Mouse (Mus musculus): ENCODE measurements around the gene Rab37. TPM values are rescaled to one million over a fixed set of nuclear protein-coding genes. Genes with fewer than 3 reads are reported as not detected.

Rab37 gene
- 0.89 and 1.3 TPM in 2 replicates for polyA plus RNA-seq (2015; fragmentation: Nextera tagmentation; extraction: Ambion mirVana)

DNA sequence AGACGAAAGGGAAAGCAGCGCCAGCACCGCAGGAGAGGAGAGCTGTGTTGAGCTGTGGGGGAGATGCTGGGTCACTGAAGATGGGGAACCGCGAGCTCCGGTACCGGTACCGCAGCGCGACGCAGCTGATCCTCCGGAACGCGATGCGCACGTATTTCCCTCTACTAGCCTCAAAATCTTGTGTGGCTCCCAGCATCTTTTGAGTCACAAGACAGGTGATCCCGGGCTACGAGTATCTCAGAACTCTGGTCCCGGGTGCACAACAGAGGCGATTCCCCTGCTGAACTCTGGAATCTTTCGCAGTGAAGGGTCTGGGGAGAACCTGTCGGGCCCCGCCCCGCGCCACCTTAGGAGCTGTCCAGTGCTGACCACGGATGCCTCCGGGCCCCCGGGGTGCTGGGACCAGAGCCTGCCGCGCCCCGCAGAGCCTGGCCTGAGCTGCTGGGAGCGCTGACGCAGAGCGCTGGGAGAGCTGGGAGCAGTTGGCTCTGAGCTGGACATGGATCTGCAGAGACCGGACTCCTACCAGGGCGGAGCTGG lies at the start of gene Rab37:
Gene Rab37, plus strand, starts transcription at position 70 of the 540 bp plus-strand sequence.
- peak within 1 kb of the TSS; percentile 33 for H3K4me3 ChIP-seq (ENCODE audit: low read length)
- peaks cover 9% of the 10 kb centered on the region for H3K4me1 ChIP-seq (ENCODE audit: control insufficient read depth, insufficient read depth, low read depth, low read length)
- peak within 1 kb of the TSS; percentile 57 for H3K4me2 ChIP-seq (ENCODE audit: low read length)
- no peak within 1 kb of the TSS for H3K27ac ChIP-seq (ENCODE audit: low read depth, low read length)
- H3K9ac ChIP-seq (ENCODE audit: low read depth, low read length) = peak within 1 kb of the TSS; percentile 35; the same call in 1 of the 2 replicates
- WGBS = 2% methylated on average over 36 of the region's 36 CpGs
- peaks cover 17% of the 10 kb centered on the region for H3K27me3 ChIP-seq (replicated peaks; ENCODE audit: control insufficient read depth, insufficient read depth, low read length)
- no peaks in the 10 kb centered on the region for H3K36me3 ChIP-seq (ENCODE audit: control insufficient read depth, insufficient read depth, low read length)
- ATAC-seq = no peak
- H3K9me3 ChIP-seq (ENCODE audit: control insufficient read depth, low read length) = 0 out of 2 replicates have a peak, but pooled peaks cover 4% of the 10 kb centered on the region

DNA sequence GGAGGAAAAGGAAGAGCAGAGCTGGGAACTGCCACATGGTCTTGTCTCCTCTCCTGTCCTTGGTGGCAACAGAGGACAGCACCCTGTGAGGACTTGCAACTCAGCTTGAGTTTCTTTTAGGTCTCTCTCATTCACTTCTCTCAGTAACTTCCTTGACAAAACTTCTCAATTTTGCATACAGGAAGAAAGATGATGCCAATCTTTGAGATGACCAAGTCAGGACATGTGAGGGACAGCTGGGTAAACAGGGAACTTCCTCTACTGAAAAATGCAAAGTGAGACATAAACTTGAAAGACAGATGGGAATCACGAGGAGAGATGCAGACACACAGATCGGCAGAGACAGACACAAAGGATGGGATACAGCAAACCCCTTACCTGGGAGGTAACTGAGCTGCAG lies 43.0 kb upstream of the Rab37 start, which contains the start of gene Cd300ld3:
Gene Cd300ld3, minus strand, starts transcription at position 151 of the 400 bp plus-strand sequence.
- ATAC-seq = no peak
- no peaks in the 10 kb centered on the region for H3K4me1 ChIP-seq (ENCODE audit: control insufficient read depth, insufficient read depth, low read depth, low read length)
- H3K4me3 ChIP-seq (ENCODE audit: low read length) = no peak within 1 kb of the TSS
- 85% methylated on average over 2 of the region's 2 CpGs for WGBS
- H3K27ac ChIP-seq (ENCODE audit: low read depth, low read length) = no peak within 1 kb of the TSS
- H3K9me3 ChIP-seq (ENCODE audit: control insufficient read depth, low read length) = no peaks in the 10 kb centered on the region
- H3K4me2 ChIP-seq (ENCODE audit: low read length) = no peak within 1 kb of the TSS
- no peaks in the 10 kb centered on the region for H3K36me3 ChIP-seq (ENCODE audit: control insufficient read depth, insufficient read depth, low read length)
- no peaks in the 10 kb centered on the region for H3K27me3 ChIP-seq (replicated peaks; ENCODE audit: control insufficient read depth, insufficient read depth, low read length)
- no peak within 1 kb of the TSS for H3K9ac ChIP-seq (ENCODE audit: low read depth, low read length)

DNA sequence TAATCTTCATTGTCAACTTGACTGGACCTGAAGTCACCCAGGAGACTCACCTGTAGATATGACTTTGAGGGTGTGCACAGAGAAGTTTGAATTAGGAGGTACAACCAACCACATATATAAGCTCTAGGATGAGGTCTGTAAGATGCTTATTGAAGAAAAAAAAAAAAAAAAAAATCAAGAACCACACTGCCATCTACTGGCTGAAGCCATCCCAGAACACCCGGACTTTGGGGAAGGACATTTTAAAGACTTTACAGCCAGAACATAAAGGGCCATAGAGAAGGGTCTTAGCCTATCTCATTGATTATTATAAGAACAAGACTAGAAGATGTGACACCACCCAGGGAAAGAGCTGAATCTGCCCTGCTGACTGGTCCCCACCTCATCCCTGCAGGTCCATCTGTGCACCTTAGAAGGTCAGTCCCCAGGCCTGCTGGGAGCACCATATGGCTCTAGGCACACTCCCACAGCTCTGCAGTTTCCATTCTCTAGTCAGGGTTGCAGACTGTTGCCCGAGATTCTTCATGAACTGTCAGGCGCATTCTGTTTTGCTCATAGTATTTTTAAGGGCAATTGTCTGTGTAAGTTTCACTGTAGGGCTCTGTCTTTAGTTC lies 41.8 kb upstream of the Rab37 start:
- Histone ChIP-seq H3K4me1 (ENCODE audit: control insufficient read depth, insufficient read depth, low read depth, low read length) (no peaks in the 10 kb centered on the region), H3K9ac (ENCODE audit: low read depth, low read length) (no peak overlapping the region), H3K4me3 (ENCODE audit: low read length) (no peak overlapping the region), H3K4me2 (ENCODE audit: low read length) (no peak overlapping the region), H3K27ac (ENCODE audit: low read depth, low read length) (no peak overlapping the region), H3K9me3 (ENCODE audit: control insufficient read depth, low read length) (no peaks in the 10 kb centered on the region), H3K27me3 (replicated peaks; ENCODE audit: control insufficient read depth, insufficient read depth, low read length) (no peaks in the 10 kb centered on the region), H3K36me3 (ENCODE audit: control insufficient read depth, insufficient read depth, low read length) (no peaks in the 10 kb centered on the region)
- WGBS = 44% methylated on average over 3 of the region's 3 CpGs
- no peak for ATAC-seq

DNA sequence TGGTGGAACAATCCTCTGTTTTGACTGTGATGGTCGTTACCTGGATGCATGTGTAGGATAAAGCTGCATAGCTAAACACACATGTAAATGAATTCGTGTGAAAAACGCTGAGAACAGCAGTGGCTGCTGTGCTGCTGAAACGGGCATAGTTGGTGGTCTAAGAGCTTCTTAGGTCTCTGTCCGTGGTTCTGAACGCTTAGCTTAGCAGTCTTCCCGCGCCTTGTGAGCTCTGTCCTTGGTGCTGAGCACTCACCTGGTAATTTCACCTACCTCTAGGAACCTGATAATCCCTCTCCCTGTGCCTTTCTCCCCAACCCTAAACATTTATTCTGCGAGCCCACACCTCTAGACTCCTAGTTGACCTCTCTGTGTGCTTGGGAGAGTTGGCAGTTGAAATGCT lies 39.0 kb upstream of the Rab37 start:
- H3K4me3 ChIP-seq (ENCODE audit: low read length) = no peak overlapping the region
- no peak overlapping the region for H3K27ac ChIP-seq (ENCODE audit: low read depth, low read length)
- no peak overlapping the region for H3K4me2 ChIP-seq (ENCODE audit: low read length)
- no peaks in the 10 kb centered on the region for H3K4me1 ChIP-seq (ENCODE audit: control insufficient read depth, insufficient read depth, low read depth, low read length)
- H3K36me3 ChIP-seq (ENCODE audit: control insufficient read depth, insufficient read depth, low read length) = no peaks in the 10 kb centered on the region
- ATAC-seq = no peak
- 3% methylated on average over 9 of the region's 9 CpGs for WGBS
- H3K9me3 ChIP-seq (ENCODE audit: control insufficient read depth, low read length) = no peaks in the 10 kb centered on the region
- H3K27me3 ChIP-seq (replicated peaks; ENCODE audit: control insufficient read depth, insufficient read depth, low read length) = no peaks in the 10 kb centered on the region
- H3K9ac ChIP-seq (ENCODE audit: low read depth, low read length) = no peak overlapping the region

DNA sequence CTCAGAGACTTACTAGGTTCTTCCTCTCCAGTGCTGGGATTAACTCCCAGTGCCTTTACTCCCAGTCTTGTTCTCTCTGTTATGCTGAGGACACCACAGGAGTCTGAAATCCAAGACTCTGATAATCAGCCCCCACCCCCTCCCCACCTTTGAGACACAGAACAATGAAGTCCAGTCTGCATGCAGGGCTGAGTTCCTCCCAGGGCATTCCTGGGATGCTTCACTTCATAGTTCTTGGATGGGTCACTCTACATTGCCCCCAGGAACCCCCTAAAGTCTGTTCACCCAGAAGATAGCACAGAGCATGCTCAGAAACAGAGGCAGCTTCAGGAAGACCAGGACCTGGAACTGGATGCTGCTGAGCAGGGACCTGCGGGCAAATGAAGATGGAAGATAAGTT lies 38.2 kb upstream of the Rab37 start:
- Histone ChIP-seq H3K9me3 (ENCODE audit: control insufficient read depth, low read length) (no peaks in the 10 kb centered on the region), H3K36me3 (ENCODE audit: control insufficient read depth, insufficient read depth, low read length) (no peaks in the 10 kb centered on the region), H3K4me2 (ENCODE audit: low read length) (no peak overlapping the region), H3K27ac (ENCODE audit: low read depth, low read length) (no peak overlapping the region), H3K4me1 (ENCODE audit: control insufficient read depth, insufficient read depth, low read depth, low read length) (no peaks in the 10 kb centered on the region), H3K4me3 (ENCODE audit: low read length) (no peak overlapping the region), H3K27me3 (replicated peaks; ENCODE audit: control insufficient read depth, insufficient read depth, low read length) (no peaks in the 10 kb centered on the region), H3K9ac (ENCODE audit: low read depth, low read length) (no peak overlapping the region)
- 88% methylated on average over 1 of the region's 1 CpGs for WGBS
- no peak for ATAC-seq

DNA sequence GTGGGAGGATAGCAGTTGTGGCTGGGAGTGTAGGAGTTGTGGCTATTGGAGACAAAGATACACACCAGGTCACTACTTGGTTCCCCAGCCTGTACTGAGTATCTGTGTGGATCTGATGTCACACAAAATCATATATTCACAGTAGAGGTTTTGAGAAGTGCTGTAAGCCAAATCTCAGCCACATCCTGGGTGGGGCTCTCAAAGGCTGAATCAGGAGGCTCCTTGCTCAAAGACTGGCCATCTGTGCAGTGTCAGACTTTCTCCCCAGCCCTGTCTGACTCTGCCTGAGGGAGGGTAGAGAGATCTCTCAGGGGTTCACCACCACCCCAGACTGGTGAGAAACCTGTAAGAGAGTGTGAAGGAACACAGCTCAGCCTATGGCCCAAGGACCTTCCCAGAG lies 36.7 kb upstream of the Rab37 start:
- Histone ChIP-seq H3K27me3 (replicated peaks; ENCODE audit: control insufficient read depth, insufficient read depth, low read length) (0 out of 2 replicates have a peak, but pooled peaks cover 2% of the 10 kb centered on the region), H3K4me2 (ENCODE audit: low read length) (no peak overlapping the region), H3K9ac (ENCODE audit: low read depth, low read length) (no peak overlapping the region), H3K36me3 (ENCODE audit: control insufficient read depth, insufficient read depth, low read length) (no peaks in the 10 kb centered on the region), H3K4me1 (ENCODE audit: control insufficient read depth, insufficient read depth, low read depth, low read length) (no peaks in the 10 kb centered on the region), H3K9me3 (ENCODE audit: control insufficient read depth, low read length) (no peaks in the 10 kb centered on the region), H3K27ac (ENCODE audit: low read depth, low read length) (no peak overlapping the region), H3K4me3 (ENCODE audit: low read length) (no peak overlapping the region)
- no peak for ATAC-seq

DNA sequence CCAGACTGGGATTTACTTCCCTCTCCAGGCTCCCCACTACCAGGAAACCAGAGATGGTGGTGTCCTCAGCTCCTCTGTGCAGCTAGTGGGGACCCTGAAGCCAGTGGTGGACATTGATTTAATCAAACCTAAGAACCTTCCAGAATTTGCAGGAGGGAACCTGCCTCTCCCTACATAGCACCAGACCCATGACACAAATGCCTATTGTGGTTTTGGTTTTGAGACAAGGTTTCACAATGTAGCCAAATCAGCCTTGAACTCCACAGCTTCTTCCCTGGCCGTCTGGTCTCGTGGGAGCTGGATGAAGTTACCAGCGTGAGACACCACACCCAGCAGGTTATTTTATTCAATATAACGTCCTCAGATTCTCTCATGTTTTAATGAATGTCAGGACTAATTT lies 32.5 kb upstream of the Rab37 start:
- Histone ChIP-seq H3K36me3 (ENCODE audit: control insufficient read depth, insufficient read depth, low read length) (no peaks in the 10 kb centered on the region), H3K4me1 (ENCODE audit: control insufficient read depth, insufficient read depth, low read depth, low read length) (no peaks in the 10 kb centered on the region), H3K27me3 (replicated peaks; ENCODE audit: control insufficient read depth, insufficient read depth, low read length) (0 out of 2 replicates have a peak, but pooled peaks cover 2% of the 10 kb centered on the region), H3K4me3 (ENCODE audit: low read length) (no peak overlapping the region), H3K9me3 (ENCODE audit: control insufficient read depth, low read length) (no peaks in the 10 kb centered on the region), H3K27ac (ENCODE audit: low read depth, low read length) (no peak overlapping the region), H3K4me2 (ENCODE audit: low read length) (no peak overlapping the region), H3K9ac (ENCODE audit: low read depth, low read length) (no peak overlapping the region)
- WGBS = 83% methylated on average over 4 of the region's 4 CpGs
- no peak for ATAC-seq

DNA sequence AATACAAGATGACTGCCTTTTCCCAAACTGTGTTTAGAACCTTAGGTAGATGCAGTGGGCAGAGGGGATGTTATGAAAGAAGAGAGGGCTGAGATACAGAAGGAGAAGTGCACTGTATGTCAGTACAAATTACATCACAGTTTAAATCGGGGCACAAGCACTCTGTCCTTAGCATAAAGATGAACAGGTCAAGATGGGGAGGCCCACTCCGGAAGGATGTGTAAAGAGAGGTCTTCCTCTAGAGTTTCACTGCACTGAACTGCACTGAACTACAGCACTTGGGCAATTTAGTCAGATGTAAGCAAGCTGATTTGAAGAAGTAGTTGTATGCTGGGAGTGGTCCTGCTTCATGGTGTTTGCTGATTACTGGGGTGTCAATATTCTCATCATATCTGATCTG lies 31.4 kb upstream of the Rab37 start:
- no peaks in the 10 kb centered on the region for H3K36me3 ChIP-seq (ENCODE audit: control insufficient read depth, insufficient read depth, low read length)
- no peak overlapping the region for H3K4me2 ChIP-seq (ENCODE audit: low read length)
- H3K27ac ChIP-seq (ENCODE audit: low read depth, low read length) = no peak overlapping the region
- H3K4me1 ChIP-seq (ENCODE audit: control insufficient read depth, insufficient read depth, low read depth, low read length) = no peaks in the 10 kb centered on the region
- H3K27me3 ChIP-seq (replicated peaks; ENCODE audit: control insufficient read depth, insufficient read depth, low read length) = 0 out of 2 replicates have a peak, but pooled peaks cover 2% of the 10 kb centered on the region
- H3K9ac ChIP-seq (ENCODE audit: low read depth, low read length) = no peak overlapping the region
- WGBS = 89% methylated on average over 2 of the region's 2 CpGs
- H3K9me3 ChIP-seq (ENCODE audit: control insufficient read depth, low read length) = no peaks in the 10 kb centered on the region
- ATAC-seq = no peak
- no peak overlapping the region for H3K4me3 ChIP-seq (ENCODE audit: low read length)

DNA sequence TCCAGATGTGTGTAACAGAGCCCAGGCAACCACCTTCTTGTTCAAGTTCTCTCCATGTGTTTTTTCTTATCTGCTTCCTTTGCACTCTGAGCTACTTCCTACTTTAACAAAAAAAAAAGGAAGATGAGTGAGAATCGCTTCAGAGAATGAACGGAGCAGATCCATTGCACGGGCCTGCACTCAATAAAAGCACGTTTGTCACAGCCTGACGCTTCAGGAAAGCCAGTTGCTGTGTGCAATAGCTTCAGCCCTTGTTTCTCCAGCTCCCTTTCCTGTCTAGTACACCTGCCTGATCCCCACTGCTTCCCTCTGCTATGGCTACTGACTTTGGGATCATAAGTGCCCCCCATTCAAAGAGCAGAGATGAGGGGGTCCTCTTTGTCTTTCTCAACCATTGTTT lies 29.2 kb upstream of the Rab37 start, which contains the start of gene Cd300e:
Gene Cd300e, minus strand, starts transcription at position 101 of the 400 bp plus-strand sequence.
- no peak for ATAC-seq
- H3K9ac ChIP-seq (ENCODE audit: low read depth, low read length) = no peak within 1 kb of the TSS
- H3K4me3 ChIP-seq (ENCODE audit: low read length) = no peak within 1 kb of the TSS
- H3K27ac ChIP-seq (ENCODE audit: low read depth, low read length) = no peak within 1 kb of the TSS
- H3K4me1 ChIP-seq (ENCODE audit: control insufficient read depth, insufficient read depth, low read depth, low read length) = no peaks in the 10 kb centered on the region
- 0 out of 2 replicates have a peak, but pooled peaks cover 2% of the 10 kb centered on the region for H3K27me3 ChIP-seq (replicated peaks; ENCODE audit: control insufficient read depth, insufficient read depth, low read length)
- no peaks in the 10 kb centered on the region for H3K36me3 ChIP-seq (ENCODE audit: control insufficient read depth, insufficient read depth, low read length)
- 24% methylated on average over 5 of the region's 5 CpGs for WGBS
- no peak within 1 kb of the TSS for H3K4me2 ChIP-seq (ENCODE audit: low read length)
- H3K9me3 ChIP-seq (ENCODE audit: control insufficient read depth, low read length) = no peaks in the 10 kb centered on the region
